Mouse (Mus musculus) layer of hippocampus, adult 2 months (tissue): ENCODE data around the gene Hcrtr1. TPM values are rescaled to one million over a fixed set of nuclear protein-coding genes. Genes with fewer than 3 reads are reported as not detected.

Experiments
- DNase-seq, 2 experiments: peaks; one replicate each; pipeline ENCODE4 v3.0.0; 2022; ENCODE audit warnings: low spot score in 2 of 2
- H3K27ac ChIP-seq: fragments of 200-600 bp; 2 replicates; pipeline ENCODE4 v1.8.1; 2022
- H3K4me3 ChIP-seq: fragments of 200-600 bp; 2 replicates; pipeline ENCODE4 v1.8.1; 2022; ENCODE audit warnings: mild to moderate bottlenecking
- CTCF ChIP-seq: fragments of 200-600 bp; conservative IDR thresholded peaks from 2 replicates; pipeline ENCODE4 v1.8.1; 2022; ENCODE audit warnings: antibody characterized with exemption, mild to moderate bottlenecking, moderate library complexity
- total RNA-seq, 2 experiments: library from RNA; stranded (reverse); gene quantifications; 2 replicates each; pipeline ENCODE4 v1.2.3; 2021

Gene Hcrtr1
- total RNA-seq, 2 experiments from 2014 or later, result 2.7 to 2.8 TPM

- Histone ChIP-seq H3K4me3 (no peak overlapping the region; the same call in 1 of the 2 replicates), H3K27ac (peak overlapping the region; percentile 64)
- TF ChIP-seq CTCF, result no peak
- DNase-seq, result no peak
Measured at GRCm38 (mm10) chr4:130163391-130163861, 24.3 kb upstream of the Hcrtr1 start.

DNA sequence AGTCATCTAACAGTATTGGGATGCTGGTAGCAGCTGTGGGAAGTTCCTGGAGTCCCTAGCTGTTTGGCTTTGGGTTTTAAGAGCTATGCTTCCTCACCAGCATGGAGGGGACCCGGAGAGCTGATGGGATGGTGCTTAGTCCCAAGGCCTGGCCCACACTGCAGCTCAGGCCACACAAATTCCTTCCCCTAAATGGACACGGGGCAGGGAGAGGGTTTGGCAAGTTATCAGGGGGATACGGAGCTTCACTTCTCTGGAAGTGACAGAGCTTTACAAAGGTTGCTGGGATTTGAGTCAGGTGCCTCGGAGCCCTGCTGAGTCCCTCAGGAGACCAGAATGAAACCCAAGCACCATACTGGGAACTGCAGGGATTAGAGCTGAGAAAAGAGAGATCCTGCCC is 22.2 kb upstream of the Hcrtr1 start:
- Histone ChIP-seq H3K4me3 (no peak overlapping the region), H3K27ac (no peak overlapping the region)
- no peak for TF ChIP-seq CTCF
- no peak for DNase-seq

- no peak for TF ChIP-seq CTCF
- DNase-seq, result no peak
- Histone ChIP-seq H3K27ac (no peak overlapping the region), H3K4me3 (no peak overlapping the region)
Measured at GRCm38 (mm10) chr4:130156812-130157371, 17.7 kb upstream of the Hcrtr1 start.

- Histone ChIP-seq H3K27ac (no peak overlapping the region), H3K4me3 (no peak overlapping the region)
- no peak for DNase-seq
- TF ChIP-seq CTCF, result peak; percentile 30; the same call in 1 of the 2 replicates
Measured at GRCm38 (mm10) chr4:130154250-130154649, 15.1 kb upstream of the Hcrtr1 start.

GRCm38 (mm10) chr4:130148405-130148804 is 9.2 kb upstream of the Hcrtr1 start:
- no peak for TF ChIP-seq CTCF
- no peak overlapping the region for H3K27ac ChIP-seq
- DNase-seq, result no peak
- no peak overlapping the region for H3K4me3 ChIP-seq

GRCm38 (mm10) chr4:130141786-130142185 is 2.6 kb upstream of the Hcrtr1 start:
- H3K4me3 ChIP-seq, result no peak overlapping the region
- TF ChIP-seq CTCF, result no peak
- no peak overlapping the region for H3K27ac ChIP-seq
- DNase-seq, result no peak

- no peak for TF ChIP-seq CTCF
- H3K27ac ChIP-seq, result peak overlapping the region; percentile 68
- no peak overlapping the region for H3K4me3 ChIP-seq
- DNase-seq, result peak; percentile 33 to 52
Measured at GRCm38 (mm10) chr4:130140992-130141402, 1.8 kb upstream of the Hcrtr1 start.

DNA sequence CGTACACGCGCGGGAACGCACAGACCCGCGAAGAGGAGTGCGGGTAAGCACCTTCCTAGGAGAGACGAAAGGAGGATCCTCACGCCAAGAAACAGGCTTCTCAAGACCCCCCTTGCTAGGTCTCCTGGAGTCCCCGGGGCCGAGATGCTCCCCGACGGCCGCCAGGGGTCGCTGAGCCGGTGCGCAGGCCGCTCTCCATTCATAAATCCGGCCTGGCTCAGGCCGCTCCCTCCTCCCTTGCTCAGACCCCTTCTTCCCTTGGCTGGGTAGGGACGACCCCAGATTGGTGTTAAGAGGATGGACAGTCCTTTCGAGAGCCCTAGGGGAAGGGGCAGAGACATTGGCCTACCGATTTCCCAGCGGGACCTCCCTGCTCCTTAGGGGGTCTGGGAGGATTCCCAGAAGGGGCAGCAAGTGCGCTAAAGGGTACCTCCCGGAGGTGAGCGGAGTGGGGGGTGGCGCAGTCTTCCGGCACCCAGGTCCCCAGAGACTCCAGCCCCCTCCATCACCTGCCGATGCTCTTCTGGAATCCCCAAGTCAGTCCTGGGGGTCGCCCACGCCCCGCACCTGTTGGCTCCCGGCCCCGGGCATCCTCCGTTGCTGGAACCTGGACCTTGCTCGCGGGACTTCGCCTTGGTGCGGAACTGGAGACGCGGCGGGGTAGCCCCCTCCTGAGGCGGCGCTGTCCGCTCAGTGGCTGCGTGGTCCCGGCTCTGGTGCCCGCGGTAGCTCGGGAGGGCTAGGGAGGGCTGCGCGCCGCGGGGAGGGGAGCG is 532 bp downstream of the Hcrtr1 start:
- peak overlapping the region; percentile 33; the same call in 1 of the 2 replicates for H3K27ac ChIP-seq
- peak; percentile 48 to 84 for DNase-seq
- TF ChIP-seq CTCF, result peak; percentile 94
- H3K4me3 ChIP-seq, result peak overlapping the region; percentile 57

DNA sequence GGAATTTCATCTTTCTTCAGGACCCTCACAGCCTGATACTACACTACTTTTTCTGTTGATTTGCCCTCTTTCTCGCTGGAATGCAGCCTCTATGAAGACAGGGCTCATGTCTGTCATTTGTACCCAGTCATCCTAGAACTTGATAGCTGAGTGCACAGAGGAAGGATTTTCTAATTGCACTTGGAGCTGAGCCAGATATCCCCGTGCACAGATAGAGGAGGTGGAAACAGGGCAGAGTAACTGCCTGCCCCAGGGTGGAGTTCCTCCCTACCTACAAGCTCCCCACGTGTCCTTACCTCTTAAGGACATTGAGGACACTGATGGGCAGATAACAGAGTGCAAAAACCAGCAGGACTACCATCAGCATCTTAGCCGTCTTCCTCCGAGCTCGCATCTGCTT is 5.8 kb downstream of the Hcrtr1 start:
- no peak for DNase-seq
- Histone ChIP-seq H3K4me3 (no peak overlapping the region), H3K27ac (no peak overlapping the region)
- TF ChIP-seq CTCF, result no peak

GRCm38 (mm10) chr4:130131448-130132105 is 7.6 kb downstream of the Hcrtr1 start:
- Histone ChIP-seq H3K27ac (no peak overlapping the region), H3K4me3 (no peak overlapping the region)
- no peak for DNase-seq
- TF ChIP-seq CTCF, result no peak

- Histone ChIP-seq H3K27ac (no peak overlapping the region), H3K4me3 (no peak overlapping the region)
- DNase-seq, result no peak
- no peak for TF ChIP-seq CTCF
Measured at GRCm38 (mm10) chr4:130130641-130131350, 8.4 kb downstream of the Hcrtr1 start.

- Histone ChIP-seq H3K4me3 (no peak overlapping the region), H3K27ac (no peak overlapping the region)
- no peak for TF ChIP-seq CTCF
- no peak for DNase-seq
Measured at GRCm38 (mm10) chr4:130130082-130130481, 9.1 kb downstream of the Hcrtr1 start.

DNA sequence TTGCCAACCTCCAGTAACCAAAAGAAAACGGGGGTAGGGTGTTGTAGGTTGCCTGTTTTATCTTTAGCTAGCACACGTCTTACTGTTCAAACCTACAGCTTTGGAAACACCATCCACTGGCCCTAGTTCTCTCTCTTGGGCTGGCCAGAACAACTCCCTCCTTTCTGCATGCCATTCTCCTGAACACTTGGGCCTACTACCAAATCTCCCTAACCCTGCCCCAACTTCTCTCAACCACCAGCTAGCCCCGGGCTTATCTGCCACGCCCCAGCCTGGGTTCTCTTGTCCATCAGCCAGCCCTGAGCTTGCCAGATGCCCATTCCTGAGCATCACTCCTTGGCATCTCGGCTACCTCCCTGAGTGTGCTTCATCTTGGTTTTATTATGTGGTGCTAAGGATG is 10.3 kb downstream of the Hcrtr1 start:
- no peak for TF ChIP-seq CTCF
- DNase-seq, result no peak
- Histone ChIP-seq H3K27ac (no peak overlapping the region), H3K4me3 (no peak overlapping the region)
